Mouse (Mus musculus) C2C12 (cell line): ENCODE measurements around the gene Slc26a3.

Source experiments
- CEBPB ChIP-seq: IDR thresholded peaks from one replicate; pipeline ENCODE4 v1.6.1; 2011; ENCODE audit warnings: low read depth, mild to moderate bottlenecking, control low read depth, moderate library complexity
- CTCF ChIP-seq: IDR thresholded peaks from one replicate; pipeline ENCODE4 v1.5.1; 2011; ENCODE audit not compliant: control insufficient read depth, insufficient read depth, insufficient read length
- FOSL1 ChIP-seq: IDR thresholded peaks from one replicate; pipeline ENCODE4 v1.8.0; 2011; ENCODE audit warnings: mild to moderate bottlenecking, low read length; ENCODE audit not compliant: poor library complexity, insufficient read depth, severe bottlenecking
- MAX ChIP-seq: IDR thresholded peaks from one replicate; pipeline ENCODE4 v1.6.1; 2011; ENCODE audit warnings: mild to moderate bottlenecking, control low read depth
- USF1 ChIP-seq: IDR thresholded peaks from one replicate; pipeline ENCODE4 v1.6.1; 2011; ENCODE audit warnings: low read depth, mild to moderate bottlenecking, control low read depth, moderate library complexity

- TF ChIP-seq MAX (no peak), CEBPB (no peak), CTCF (no peak), USF1 (no peak), FOSL1 (no peak)
Observed at GRCm38 (mm10) chr12:31366428-31366827, 24.2 kb upstream of the Slc26a3 start.
